Mouse (Mus musculus): ENCODE data around the gene Slc4a5. TPM values are rescaled to one million over a fixed set of nuclear protein-coding genes. Genes with fewer than 3 reads are reported as not detected.

Gene Slc4a5
- polyA plus RNA-seq, 1 experiment = 1.1 TPM

- H3K4me3 ChIP-seq (replicated peaks; ENCODE audit: control insufficient read depth, low read depth, low read length) = no peak overlapping the region
- peak overlapping the region; percentile 91 for H3K27ac ChIP-seq (ENCODE audit: control insufficient read depth, insufficient read depth, low read depth, low read length, poor library complexity)
- no peaks in the 10 kb centered on the region; the same call in 1 of the 2 replicates for H3K4me1 ChIP-seq (ENCODE audit: control insufficient read depth, insufficient read depth, low read length)
- WGBS = 92% methylated on average over 24 of the region's 24 CpGs
- TF ChIP-seq CTCF (IDR thresholded peaks at IDR 0.05; ENCODE audit: control insufficient read depth, insufficient read depth, low read length) (no peak), POLR2A (IDR thresholded peaks at IDR 0.05; ENCODE audit: borderline replicate concordance, control insufficient read depth, low read depth, low read length) (no peak)
Observed at GRCm38 (mm10) chr6:83352666-83353410, 133.2 kb downstream of the Slc4a5 start.

Other genes with a start within 250 kb of the Slc4a5 start
- 26.6 and 39.6 TPM in 2 replicates for gene Dok1, start 186.4 kb upstream of the Slc4a5 start, polyA plus RNA-seq (2011; ENCODE audit: insufficient read depth, insufficient read length, low replicate concordance, missing spikeins)
- 6.9 and 13.3 TPM in 2 replicates for gene Loxl3, start 185.7 kb upstream of the Slc4a5 start, polyA plus RNA-seq (2011; ENCODE audit: insufficient read depth, insufficient read length, low replicate concordance, missing spikeins)
- 142 and 337 TPM in 2 replicates for gene Aup1, start 165.3 kb upstream of the Slc4a5 start, polyA plus RNA-seq (2011; ENCODE audit: insufficient read depth, insufficient read length, low replicate concordance, missing spikeins)
- gene Htra2, start 164.6 kb upstream of the Slc4a5 start, polyA plus RNA-seq (2011; ENCODE audit: insufficient read depth, insufficient read length, low replicate concordance, missing spikeins) = 115 and 145 TPM in 2 replicates
- 5.3 and 13.5 TPM in 2 replicates for gene Dqx1, start 162.0 kb upstream of the Slc4a5 start, polyA plus RNA-seq (2011; ENCODE audit: insufficient read depth, insufficient read length, low replicate concordance, missing spikeins)
- gene Tlx2, start 149.5 kb upstream of the Slc4a5 start, polyA plus RNA-seq (2011; ENCODE audit: insufficient read depth, insufficient read length, low replicate concordance, missing spikeins) = not detected in 2 replicates
- gene Pcgf1, start 142.0 kb upstream of the Slc4a5 start, polyA plus RNA-seq (2011; ENCODE audit: insufficient read depth, insufficient read length, low replicate concordance, missing spikeins) = 32.0 and 40.8 TPM in 2 replicates
- not detected in 2 replicates for gene Lbx2, start 133.5 kb upstream of the Slc4a5 start, polyA plus RNA-seq (2011; ENCODE audit: insufficient read depth, insufficient read length, low replicate concordance, missing spikeins)
- gene Ccdc142, start 118.2 kb upstream of the Slc4a5 start, polyA plus RNA-seq (2011; ENCODE audit: insufficient read depth, insufficient read length, low replicate concordance, missing spikeins) = 1.1 and 2.5 TPM in 2 replicates
- gene Gm42688, start 118.2 kb upstream of the Slc4a5 start, polyA plus RNA-seq (2011; ENCODE audit: insufficient read depth, insufficient read length, low replicate concordance, missing spikeins) = 4.2 and 7.7 TPM in 2 replicates
- gene Mrpl53, start 110.8 kb upstream of the Slc4a5 start, polyA plus RNA-seq (2011; ENCODE audit: insufficient read depth, insufficient read length, low replicate concordance, missing spikeins) = 20.2 and 49.7 TPM in 2 replicates
- 20.6 and 29.6 TPM in 2 replicates for gene Mogs, start 104.3 kb upstream of the Slc4a5 start, polyA plus RNA-seq (2011; ENCODE audit: insufficient read depth, insufficient read length, low replicate concordance, missing spikeins)
- gene Wbp1, start 98.3 kb upstream of the Slc4a5 start, polyA plus RNA-seq (2011; ENCODE audit: insufficient read depth, insufficient read length, low replicate concordance, missing spikeins) = 30.0 and 41.2 TPM in 2 replicates
- 6.6 and 16.6 TPM in 2 replicates for gene Ino80b, start 94.4 kb upstream of the Slc4a5 start, polyA plus RNA-seq (2011; ENCODE audit: insufficient read depth, insufficient read length, low replicate concordance, missing spikeins)
- gene Rtkn, start 84.4 kb upstream of the Slc4a5 start, polyA plus RNA-seq (2011; ENCODE audit: insufficient read depth, insufficient read length, low replicate concordance, missing spikeins) = 1.3 and 1.6 TPM in 2 replicates
- gene Wdr54, start 63.4 kb upstream of the Slc4a5 start, polyA plus RNA-seq (2011; ENCODE audit: insufficient read depth, insufficient read length, low replicate concordance, missing spikeins) = not detected in 2 replicates
- gene 1700003E16Rik, start 63.4 kb upstream of the Slc4a5 start, polyA plus RNA-seq (2011; ENCODE audit: insufficient read depth, insufficient read length, low replicate concordance, missing spikeins) = not detected in 2 replicates
- 31.5 and 76.8 TPM in 2 replicates for gene Dctn1, start 53.9 kb upstream of the Slc4a5 start, polyA plus RNA-seq (2011; ENCODE audit: insufficient read depth, insufficient read length, low replicate concordance, missing spikeins)
- gene Mthfd2, start 106.1 kb downstream of the Slc4a5 start, polyA plus RNA-seq (2011; ENCODE audit: insufficient read depth, insufficient read length, low replicate concordance, missing spikeins) = 22.0 and 30.0 TPM in 2 replicates
- gene Mob1a, start 106.2 kb downstream of the Slc4a5 start, polyA plus RNA-seq (2011; ENCODE audit: insufficient read depth, insufficient read length, low replicate concordance, missing spikeins) = 24.6 and 31.2 TPM in 2 replicates
- 128 and 170 TPM in 2 replicates for gene Bola3, start 129.3 kb downstream of the Slc4a5 start, polyA plus RNA-seq (2011; ENCODE audit: insufficient read depth, insufficient read length, low replicate concordance, missing spikeins)
- gene Tet3, start 239.3 kb downstream of the Slc4a5 start, polyA plus RNA-seq (2011; ENCODE audit: insufficient read depth, insufficient read length, low replicate concordance, missing spikeins) = 23.1 and 35.7 TPM in 2 replicates

Measured in bone marrow, adult 2 months (tissue).